Mouse (Mus musculus) kidney, adult 11 months (tissue): ENCODE results near the gene Fam155a.
"Not testable (repeated sequence)": the region's sequence is repeated elsewhere in the genome, so short reads cannot be mapped to it uniquely, and the experiment has no call there.

ENCODE experiments used
- DNase-seq: peaks from one replicate; pipeline ENCODE4 v3.0.0; 2022

Gene Fam155a

DNA sequence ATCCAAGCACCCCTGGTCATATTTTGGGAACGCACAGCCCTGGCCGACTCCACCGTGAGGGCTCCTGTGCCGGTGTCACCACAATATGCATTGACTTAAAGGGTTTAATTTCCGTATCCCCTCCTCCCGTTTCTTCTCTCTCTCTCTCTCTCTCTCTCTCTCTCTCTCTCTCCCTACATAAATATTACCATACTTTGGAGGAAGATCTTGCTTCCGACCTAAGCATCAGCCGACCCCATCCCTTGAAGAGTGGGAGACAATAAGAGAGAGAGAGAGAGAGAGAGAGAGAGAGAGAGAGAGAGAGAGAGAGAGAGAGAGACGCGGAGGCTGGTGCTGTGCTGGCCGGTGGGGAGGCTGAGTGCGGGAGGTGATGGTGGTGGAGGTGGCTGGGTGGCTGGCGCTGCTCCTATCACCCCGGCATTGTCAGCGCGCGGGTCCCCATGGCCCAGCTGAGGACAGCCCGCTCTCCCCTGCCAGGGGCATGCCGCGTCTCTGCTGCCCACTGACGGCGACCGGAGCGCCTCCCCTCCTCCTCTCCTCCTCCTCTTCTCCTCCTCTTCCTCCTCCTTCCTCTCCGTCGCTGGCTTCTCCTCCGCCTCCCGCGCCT lies at the start of gene Fam155a:
TSS of gene Fam155a (minus strand) at position 163 of the 607 bp plus-strand sequence.
- no peak for DNase-seq

DNA sequence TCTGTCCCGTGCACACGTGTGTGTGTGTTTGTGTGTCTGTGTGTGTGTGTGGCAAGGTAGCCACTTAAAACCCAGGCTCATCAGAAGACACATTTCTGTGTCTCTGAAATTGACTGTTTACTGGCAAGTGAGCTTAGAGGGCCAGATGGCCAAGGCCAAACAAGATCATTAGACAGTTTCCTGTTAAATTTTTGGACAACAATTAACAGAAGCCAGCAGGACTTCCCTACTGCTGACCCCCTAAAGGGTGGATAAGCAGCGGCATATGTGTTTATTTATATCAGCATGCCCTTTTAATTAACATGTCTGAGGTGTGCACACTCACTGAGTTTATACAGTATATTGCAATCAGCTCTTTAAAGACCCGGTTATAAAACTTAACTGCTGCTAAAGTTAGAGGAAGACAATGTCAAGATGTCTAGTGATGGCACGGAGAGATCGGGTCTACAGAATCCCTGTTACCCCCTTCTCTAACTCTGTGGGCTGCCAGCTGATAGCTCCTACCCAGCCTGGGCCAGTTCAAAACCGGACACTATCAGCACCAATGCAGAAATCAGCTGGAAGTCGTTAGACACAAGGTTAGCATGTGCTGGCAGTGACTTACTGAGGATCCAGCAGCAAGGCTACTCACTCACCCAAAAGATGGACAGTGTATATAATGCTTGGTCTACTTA lies 42.4 kb upstream of the Fam155a start:
- no peak for DNase-seq

DNA sequence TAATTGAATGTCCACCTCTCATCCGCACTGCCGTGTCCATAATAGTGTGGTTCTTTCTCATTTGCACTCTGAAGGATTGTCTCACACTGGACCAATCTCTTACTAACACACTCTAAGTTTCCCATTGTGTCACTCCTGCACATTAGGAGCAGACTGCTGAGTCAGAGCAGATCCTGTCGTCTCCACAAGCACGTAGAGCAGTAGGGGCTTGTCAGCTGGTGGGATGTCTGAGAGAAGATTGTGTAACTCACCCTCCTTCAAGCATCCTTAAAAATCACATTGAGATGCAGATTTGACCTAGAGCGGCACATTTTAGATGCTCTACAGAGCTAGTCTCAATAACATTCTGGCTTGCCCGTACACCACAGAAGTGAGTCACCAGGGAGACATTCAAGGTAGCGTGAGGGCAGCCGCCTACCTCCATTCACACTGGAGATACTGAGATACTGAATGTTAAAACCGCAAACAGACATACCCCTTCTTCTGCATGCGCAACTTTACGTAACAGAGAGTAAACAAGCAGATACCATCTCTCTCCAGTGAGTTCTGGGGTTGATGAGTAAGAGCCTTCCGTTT lies 40.1 kb upstream of the Fam155a start:
- no peak for DNase-seq

DNA sequence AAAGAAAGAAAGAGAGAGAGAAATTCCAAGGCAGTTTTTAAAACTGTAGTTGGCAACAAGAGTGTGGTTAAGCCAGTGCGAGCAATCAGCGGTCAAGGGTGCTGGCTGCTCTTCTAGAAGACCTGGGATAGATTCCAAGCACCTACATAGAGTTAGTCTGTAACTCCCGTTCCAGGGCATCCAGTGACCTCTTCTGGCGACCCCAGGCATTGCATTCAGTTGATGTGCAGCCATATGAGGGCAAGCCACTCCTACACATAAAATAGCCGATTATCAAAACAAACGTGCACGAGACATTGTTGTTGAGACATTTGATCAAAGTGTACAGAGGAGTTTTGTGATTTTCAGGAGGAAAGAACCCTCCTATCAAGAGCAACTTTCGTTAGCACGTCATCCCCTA lies 37.6 kb upstream of the Fam155a start:
- DNase-seq, result no peak

DNA sequence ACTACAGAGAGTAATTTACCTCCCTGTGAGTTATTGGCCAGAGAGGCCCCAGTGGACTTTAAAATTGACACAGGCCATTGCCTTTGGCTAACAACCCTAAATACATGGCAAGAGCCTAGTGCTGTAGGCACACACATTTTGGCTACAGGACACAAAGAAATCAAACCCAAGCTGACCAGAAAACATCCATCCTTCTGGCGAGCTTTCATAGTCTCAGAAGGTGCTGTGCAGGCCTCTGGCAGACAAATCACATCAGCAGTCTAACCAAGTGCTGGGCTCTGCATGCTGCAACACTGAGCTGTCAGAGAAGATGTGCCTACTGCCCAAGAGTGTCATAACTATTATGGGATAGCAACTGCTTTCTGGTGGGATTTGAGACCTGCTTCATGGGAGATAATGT lies 34.7 kb upstream of the Fam155a start:
- no peak for DNase-seq

DNA sequence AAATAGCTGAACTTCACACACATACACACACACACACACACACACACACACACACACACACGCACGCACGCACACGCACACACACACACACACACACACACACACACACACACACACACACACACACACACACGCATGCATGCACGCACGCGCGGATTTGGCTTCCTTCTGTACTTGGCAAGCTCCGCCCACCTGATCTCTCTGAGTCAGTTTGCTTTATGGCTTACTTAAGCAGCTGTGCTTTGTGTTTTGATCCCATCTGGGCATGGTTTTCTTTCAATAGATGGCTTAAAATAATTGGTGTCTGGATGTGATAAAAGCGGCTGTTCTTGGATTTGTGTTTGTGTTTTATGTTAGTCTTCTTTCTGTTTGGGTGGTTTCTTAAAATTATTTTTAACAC lies 29.4 kb upstream of the Fam155a start:
- not testable (repeated sequence) for DNase-seq

DNA sequence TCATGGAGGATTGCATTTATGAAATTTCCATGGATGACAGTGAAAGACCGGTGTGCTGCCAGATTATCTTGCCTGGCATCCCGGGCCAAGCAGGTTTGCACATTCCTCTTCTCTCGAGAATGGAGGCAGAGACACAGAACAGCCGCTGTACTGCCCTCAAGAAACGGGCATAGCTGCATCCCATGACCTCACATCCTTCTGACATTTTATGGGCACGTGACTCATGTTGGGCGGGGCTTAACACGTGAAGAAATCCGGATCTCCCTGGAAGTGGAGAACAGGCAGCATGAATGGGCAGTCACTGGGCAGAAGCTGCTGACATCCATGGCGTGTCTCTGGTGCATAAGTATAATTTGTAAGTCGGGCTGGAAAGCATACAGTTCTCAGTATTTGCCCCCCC lies 29.0 kb upstream of the Fam155a start:
- no peak for DNase-seq

DNA sequence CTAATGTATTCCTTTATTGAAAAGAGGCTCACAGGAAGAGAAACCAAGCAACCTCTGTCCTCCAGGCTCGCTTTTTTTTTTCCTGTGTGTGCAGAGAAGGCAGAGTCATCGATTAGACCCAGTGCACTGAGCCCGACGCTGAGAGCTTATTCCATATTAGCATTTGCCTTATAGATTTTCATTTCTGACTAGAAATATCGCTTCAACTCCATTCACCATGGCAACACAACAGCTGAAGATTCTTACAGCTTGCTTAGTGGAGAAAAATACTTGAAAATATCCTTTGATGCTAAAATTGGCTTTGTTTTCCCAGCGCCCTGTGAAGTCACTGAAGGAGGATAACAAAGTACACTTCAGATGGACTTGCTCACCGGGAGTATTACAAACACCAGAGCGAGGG lies 26.6 kb upstream of the Fam155a start:
- no peak for DNase-seq

DNA sequence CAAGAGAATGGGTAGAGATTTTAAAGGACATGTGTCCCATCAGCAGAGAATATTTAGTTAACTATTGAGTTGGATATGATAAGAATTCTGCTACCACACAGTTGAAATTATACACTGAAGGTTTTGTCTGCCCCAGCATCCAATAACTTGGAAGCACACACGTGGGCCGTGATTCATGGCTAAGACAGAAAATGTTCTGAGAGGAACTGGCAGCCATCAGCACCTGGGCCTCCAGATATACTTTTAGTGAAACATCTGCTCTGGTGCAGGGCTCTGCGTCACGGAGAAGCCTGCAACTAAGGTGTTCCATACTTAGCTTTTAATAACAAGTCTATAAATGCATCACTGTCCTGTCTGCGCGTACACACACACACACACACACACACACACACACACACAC lies 24.8 kb upstream of the Fam155a start:
- DNase-seq, result no peak

DNA sequence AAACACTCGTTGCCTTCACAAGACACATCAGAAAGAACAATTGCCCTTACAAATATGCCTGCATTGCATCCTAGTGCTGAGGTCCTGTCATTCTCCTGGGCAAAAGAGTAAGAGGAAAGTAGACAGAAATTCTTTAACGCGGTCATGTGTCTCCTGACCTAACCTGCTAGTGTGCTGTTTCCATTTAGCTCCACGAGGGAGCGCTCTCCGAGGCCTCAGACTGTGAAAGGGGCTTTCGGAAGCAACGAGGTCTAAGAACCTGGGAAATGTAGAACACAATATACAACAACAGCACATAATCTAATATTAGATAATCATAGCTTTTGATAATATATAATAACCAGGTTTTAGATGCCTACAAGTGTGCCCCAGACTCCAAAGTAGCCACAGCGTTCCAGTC lies 22.4 kb upstream of the Fam155a start:
- no peak for DNase-seq

DNA sequence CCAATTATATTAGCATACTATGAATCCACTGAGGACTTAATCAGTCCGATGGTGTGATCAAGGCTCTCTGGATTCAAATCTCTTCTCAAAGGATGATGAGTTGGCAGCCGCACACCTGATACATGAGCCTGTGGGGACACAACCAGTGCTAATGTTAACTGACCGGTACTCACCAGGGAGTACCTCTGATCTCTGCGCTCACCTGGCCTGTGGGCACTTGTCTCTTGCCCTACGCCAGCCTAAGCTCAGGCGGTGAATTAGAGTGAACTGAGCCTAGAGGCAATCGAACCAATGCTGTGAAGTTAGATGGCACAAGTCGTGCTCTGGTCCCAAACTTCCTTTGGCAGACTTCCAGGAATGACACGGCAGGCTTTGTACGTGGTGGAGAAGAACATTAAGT lies 9.4 kb upstream of the Fam155a start:
- no peak for DNase-seq

DNA sequence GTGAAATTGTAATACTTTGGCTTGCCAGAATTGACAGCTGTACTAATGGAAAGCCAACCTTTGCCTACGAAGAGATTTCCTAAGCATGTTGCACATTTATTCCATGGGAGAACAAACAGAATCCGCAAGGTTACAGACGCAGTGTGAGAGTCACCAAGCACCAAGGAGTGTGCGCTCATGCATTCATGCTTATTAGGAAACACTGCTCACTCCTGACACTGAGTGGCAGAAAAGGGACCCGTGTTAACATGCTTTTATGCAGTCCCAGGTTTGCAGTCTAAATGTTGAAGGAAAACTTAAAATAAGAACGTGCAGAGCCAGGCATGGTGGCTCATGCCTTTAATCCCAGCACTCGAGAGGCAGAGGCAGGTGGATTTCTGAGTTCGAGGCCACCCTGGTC lies 7.2 kb upstream of the Fam155a start:
- no peak for DNase-seq

DNA sequence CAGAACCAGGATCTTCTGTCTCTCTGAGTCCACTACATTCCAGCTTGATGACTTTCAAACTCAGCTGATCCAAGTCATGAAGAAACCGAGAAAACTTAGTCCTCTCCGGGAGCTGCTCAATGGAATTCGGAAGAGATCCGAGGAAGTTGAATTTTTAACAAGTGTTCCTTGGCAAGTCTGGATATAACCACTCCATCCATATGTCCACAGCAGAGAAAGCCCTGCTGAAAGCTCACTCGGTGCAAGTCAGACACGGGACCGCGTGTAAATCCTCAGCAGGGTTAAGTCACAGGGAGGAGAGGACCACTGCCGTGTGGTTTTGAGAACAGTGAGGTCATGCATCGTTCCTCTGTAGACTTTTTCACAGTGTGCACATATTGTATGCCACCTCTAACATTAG lies 5.9 kb upstream of the Fam155a start:
- no peak for DNase-seq

DNA sequence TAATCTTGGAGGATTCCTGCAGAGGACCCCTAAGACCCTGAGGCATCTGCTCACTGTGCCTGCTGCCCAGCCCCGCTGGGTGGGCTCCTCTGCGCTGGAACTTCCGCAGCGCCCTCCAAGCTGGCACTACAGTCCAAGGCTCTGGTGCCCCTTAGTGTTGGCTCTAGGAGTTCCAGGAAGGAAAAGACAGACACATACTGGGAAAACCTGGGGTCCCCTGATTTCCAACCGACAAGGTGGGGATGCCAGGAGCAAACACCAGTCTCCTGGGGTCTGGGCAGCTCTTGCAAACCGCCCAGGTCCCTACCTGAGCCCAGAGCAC lies 1.5 kb upstream of the Fam155a start:
- no peak for DNase-seq

DNA sequence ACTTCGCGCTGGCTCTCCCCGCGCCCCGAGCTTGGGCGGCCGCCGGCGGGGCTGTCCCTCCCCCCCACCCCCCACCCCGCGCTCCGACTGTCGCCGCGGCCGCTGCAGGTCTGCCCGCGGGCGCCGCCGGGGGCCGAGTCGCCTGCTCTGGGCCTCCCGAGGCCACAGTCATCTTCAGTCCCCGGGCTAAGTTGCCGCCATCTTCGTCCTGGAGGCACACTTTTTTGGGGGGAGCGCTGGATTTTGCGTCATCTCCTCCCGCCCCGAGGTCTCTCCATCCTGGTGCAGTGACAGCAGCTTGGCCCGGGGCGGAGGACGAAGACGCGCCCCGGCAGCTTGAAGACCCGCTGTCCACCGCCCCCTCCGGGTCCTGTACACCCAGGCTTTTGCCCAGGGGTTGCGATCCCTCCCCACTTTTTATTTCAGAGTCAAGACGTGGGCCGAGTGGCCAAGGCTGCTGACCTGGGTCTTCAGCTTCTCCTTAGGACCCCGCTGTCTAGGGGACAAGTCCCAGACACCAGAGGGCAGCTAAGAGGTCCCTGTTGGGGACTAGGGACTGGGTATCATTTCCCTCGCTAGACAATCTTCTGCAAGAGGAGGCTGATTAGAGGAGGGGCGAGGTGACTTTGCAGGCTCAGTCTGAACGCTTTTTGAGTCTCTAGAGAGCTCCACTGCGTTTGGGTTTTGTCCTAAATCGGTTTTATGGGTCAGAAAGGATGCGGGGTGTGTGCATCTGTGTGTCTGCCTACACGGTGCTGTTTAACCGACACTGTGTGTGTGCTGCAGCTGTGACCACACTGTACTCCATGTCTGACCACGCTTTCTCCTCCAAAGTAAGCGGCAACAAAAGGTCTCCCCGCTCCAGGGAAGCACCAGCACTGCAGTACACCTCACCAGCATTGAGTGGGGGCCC lies 901 bp upstream of the Fam155a start:
- DNase-seq, result no peak

DNA sequence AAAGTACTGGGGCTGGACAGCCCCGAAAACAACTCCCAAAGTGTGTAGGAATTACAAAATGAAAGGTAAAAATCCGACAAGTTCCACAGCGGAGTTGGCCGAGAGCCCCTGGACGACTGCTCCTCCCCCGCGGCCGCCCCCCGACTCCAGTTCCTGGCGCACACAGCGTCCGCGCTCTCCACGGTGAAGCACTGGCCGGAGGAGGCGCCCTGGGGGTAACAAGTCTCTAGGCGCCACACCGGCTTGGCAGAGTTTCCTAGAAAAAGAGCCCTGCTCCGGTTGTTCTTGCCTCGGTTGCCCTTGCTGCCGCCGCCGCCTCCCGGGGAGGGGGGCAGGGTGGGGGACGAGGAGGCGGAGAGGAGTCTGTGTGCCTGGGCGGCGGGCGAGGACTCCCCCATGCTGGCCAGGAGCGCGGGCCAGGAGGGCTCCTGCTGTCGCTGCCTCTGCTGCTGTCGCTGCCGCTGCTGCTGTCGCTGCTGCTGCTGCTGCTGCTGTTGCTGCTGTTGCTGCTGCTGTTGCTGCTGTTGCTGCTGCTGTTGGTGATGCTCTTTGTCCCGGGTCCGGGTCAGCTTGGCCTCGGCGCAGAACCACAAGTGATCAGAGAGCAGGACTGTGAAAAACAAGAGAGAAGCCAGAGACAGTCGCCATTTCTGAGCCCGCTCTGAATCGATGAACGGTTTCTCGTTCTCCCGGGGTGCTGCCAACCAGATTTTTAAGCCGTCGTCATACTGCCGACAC lies 531 bp downstream of the Fam155a start:
- DNase-seq, result no peak

DNA sequence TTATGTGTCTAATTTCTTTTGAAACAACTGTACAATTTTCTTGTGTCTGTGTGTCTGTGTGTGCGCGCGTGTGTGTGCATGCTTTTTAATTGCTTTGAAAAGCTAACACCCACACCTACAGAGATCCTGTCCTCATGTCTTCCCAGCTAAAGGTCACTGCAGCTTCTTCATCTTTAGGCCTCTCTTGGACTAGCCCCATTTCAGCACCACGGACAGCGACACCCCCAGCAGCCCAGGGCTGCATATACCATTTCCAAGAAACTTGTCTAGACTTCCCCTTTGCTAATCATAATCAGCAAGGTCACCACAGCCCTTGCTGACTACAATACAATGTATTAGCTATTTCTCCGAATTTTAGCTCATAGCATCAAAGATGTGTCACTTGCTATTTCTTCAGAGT lies 1.9 kb downstream of the Fam155a start:
- DNase-seq, result no peak

DNA sequence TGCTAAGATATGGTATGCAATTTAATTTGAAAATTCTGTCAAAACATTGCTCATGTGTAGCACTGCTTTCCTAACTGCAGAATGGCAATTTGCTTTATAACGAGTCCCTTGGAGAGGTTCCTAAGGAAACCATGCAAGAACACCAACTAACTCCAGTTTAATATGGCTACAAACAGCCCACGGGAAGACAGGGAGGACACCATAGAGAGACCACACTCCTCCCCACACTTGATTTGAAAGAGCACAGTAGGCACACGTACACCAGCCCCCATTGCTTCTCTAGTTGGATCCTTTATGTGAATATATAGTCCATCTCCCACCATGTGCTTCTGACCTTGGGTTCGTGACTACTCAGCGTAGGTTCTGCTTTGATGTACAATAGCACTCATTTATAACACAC lies 35.8 kb downstream of the Fam155a start:
- no peak for DNase-seq

DNA sequence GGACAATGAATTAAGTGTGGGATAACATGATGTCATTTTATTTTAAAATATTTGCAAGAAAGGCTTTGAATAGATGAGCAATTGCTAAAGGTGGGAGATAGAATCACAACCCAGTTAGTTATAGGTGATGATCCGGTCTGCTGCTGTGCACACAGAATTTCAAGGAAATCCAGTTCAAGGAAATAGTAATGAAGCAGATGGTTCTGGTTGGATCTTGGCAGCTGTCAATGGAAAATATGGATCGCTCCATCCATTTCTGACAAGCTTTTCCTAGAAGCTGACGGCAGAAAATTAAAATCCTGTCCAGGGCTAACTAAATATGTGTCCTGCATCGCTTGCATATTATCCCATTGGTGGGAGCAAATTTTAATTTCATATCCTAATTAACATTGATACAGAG lies 61.2 kb downstream of the Fam155a start:
- DNase-seq, result no peak

DNA sequence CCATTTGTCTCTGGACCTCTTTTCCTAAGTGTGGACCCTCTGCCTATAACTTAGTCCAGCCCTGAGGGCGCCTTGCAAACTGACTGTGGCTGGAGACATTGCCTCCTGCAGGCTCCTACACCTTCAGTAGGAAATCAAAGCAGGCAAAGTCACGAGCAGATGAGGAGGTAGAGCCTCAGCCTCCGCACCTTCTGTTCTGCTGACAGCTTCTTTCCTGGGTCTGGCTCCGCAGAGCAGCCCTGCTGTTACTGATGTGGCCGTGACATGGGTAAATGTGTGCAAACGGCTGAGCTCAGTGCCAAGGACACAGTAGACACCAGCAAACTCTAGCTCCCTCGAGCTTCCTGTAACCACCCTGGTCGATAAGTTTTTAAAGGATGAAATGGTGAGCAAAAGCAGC lies 63.5 kb downstream of the Fam155a start:
- no peak for DNase-seq

DNA sequence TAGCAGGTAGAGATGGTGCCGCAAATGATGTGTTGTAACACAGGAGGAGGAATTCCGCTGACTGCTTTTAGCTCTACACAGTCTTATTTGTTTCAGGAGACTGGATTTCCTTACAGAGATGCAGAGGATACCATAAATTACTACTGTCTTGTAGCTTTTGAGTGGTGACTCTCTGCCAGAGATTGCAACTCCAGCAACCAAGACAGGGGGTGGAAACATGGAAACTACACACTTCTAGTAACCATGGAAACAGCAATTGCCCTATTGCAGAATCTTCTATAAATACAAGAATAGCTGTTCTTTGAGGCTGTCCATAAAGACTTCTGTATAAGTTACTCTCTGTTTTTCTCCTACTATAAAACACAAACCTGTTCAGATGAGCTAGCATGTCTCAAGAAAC lies 76.2 kb downstream of the Fam155a start:
- no peak for DNase-seq

DNA sequence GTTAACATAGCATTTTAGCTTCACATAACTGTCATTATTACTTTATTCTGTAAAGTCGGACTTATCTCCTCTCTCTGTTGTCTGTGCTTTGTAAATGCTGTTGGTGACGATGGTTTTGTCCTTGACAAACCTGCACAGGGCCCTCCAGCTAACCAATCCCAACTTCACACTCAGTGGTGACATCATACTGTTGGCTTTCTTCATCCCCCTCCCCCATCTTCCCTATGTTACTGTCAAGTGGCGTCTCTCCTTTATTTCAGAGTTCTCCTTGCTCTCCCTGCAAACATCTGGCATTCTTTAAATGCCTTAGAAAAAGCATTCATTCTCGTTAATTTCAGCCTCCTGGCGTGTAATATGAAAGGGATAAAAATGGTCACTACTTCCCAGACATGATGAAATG lies 78.6 kb downstream of the Fam155a start:
- DNase-seq, result no peak

DNA sequence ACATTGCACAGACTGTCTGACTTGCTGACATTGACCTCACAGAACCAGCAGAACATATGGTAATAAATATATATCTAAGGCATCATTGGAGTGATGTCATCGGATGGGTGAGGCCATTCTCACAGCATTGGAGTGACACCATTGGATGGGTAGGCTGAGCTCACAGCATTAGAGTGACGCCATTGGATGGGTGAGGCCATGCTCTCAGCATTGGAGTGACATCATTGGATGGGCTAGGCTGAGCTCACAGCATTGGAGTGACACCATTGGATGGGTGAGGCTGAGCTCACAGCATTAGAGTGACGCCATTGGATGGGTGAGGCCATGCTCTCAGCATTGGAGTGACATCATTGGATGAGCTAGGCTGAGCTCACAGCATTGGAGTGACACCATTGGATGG lies 110.9 kb downstream of the Fam155a start:
- not testable (repeated sequence) for DNase-seq
